Mouse (Mus musculus) megakaryocyte, embryonic 14.5 days (primary cell): Measurements from ENCODE around the gene Pth2. TPM values are rescaled to one million over a fixed set of nuclear protein-coding genes. Genes with fewer than 3 reads are reported as not detected.

Experiments used
- H3K27me3 ChIP-seq: replicated peaks from 2 replicates; pipeline ENCODE3; 2012; ENCODE audit warnings: inconsistent platforms
- H3K36me3 ChIP-seq: replicated peaks from 2 replicates; pipeline ENCODE3; 2012; ENCODE audit warnings: low read length, inconsistent platforms, mixed read lengths
- H3K4me1 ChIP-seq: 2 replicates; pipeline ENCODE4 v1.6.1; 2012; ENCODE audit warnings: inconsistent platforms
- H3K4me3 ChIP-seq: replicated peaks from 2 replicates; pipeline ENCODE3; 2012; ENCODE audit warnings: moderate library complexity, mild to moderate bottlenecking, inconsistent platforms
- H3K9me3 ChIP-seq: 2 replicates; pipeline ENCODE4 v1.6.1; 2012; ENCODE audit warnings: inconsistent platforms
- FLI1 ChIP-seq: IDR thresholded peaks from 2 replicates; pipeline ENCODE4 v1.6.1; 2012; ENCODE audit warnings: low read length, inconsistent platforms, mixed read lengths
- GATA1 ChIP-seq: IDR thresholded peaks from 3 replicates; pipeline ENCODE4 v1.6.1; 2012; ENCODE audit warnings: mixed read lengths, low read length, inconsistent platforms, borderline replicate concordance
- polyA plus RNA-seq: library from polyadenylated mRNA; stranded (reverse); fragments of >175 nt; gene quantifications from 2 replicates; pipeline ENCODE4 v1.2.3, GENCODE M21; 2012; ENCODE audit warnings: low replicate concordance; ENCODE audit not compliant: insufficient read depth

Pth2 gene
- polyA plus RNA-seq, 1 experiment, result not detected

DNA sequence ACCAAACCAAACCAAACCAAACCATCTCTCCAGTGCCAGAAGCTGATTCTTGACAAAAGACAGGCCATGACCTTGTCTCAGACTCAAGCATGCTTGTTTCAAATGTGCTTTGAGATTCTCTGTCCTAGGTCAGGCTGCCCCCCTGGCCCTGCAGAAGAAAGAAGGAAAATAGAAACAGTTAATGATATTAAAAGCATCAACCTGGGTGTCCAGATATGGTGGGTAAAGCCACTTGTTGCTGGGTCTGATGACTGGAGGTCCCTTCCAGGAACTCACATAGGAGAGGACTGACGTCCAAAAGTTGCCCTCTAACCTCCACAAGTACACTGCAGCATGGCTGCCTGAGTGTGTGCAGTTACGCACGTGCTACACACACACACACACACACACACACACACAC, 19.9 kb upstream of the Pth2 start:
- Histone ChIP-seq H3K27me3 (peaks cover 37% of the 10 kb centered on the region), H3K36me3 (peaks cover 48% of the 10 kb centered on the region)
- no peak for TF ChIP-seq FLI1
- no peak for TF ChIP-seq GATA1

DNA sequence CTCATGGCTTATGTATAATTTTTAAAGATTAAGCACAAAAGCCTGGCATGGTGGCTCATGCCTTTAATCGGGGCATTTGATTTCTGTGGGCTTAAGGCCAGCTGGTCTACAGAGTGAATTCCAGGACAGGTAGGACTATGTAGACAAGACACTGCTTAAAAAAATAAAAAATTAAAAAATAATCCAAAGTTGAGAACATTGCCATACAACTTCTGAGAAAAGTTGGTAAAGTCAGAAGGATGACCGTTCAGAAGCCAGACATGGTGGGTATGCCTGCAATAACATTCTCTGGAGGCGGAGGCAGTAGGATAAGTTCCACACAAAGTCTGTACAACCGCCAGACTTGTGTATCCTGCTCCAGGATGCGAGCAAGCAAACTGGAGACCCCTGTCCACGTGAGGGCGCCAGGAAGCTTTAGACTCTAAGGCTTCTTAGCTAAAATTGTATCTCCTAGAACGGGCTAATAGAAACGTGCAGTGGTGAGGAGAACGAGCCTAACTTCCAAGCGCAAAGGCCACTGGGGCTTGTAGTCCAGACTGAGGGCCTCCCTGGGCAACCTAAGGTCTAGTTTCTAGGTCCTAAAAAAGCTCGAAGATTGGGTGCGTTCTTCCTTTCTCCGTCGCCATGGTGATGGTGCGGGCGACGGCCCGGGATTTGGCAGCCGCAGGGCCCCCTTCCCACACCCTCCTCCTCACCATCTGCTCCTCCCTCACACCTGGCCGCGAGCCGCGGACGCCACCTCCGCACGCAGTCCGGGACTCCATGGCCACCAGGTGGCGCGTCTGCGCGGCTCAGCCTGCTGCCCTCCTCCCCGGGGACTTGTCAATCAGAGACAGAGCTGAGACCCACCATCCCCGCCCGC, 19.0 kb upstream of the Pth2 start:
- peaks cover 30% of the 10 kb centered on the region for H3K4me1 ChIP-seq
- peaks cover 41% of the 10 kb centered on the region for H3K36me3 ChIP-seq
- peaks cover 45% of the 10 kb centered on the region for H3K27me3 ChIP-seq
- H3K9me3 ChIP-seq, result 0 out of 2 replicates have a peak, but pooled peaks cover 2% of the 10 kb centered on the region
- TF ChIP-seq FLI1, result no peak
- H3K4me3 ChIP-seq, result peak overlapping the region; percentile 91

More for the DNA sequence above, 19.9 kb upstream of the Pth2 start:
- Histone ChIP-seq H3K4me1 (peaks cover 31% of the 10 kb centered on the region), H3K9me3 (no peaks in the 10 kb centered on the region), H3K4me3 (no peak overlapping the region)

DNA sequence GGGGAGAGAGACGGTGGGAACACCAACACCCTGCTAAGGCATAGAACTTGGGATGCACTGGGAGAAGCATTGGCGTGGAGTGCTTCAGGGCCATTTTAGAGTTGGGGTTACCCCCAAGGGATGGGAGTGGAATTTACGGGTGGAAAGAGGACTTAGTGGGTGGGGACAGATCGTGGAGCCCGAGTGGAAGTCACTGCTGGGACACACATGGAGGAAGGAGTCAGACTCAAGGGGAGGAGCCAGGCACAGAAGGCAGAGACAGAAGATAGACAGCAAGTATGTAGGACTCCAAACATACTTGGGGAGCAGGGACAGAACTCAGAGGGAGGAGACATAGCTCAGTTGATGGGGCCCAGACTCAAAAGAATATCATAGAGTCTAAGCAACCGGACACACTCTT, 18.2 kb upstream of the Pth2 start:
- H3K4me1 ChIP-seq, result peaks cover 33% of the 10 kb centered on the region
- TF ChIP-seq GATA1, result no peak
- no peak for TF ChIP-seq FLI1
- peak overlapping the region; percentile 91 for H3K4me3 ChIP-seq
- H3K36me3 ChIP-seq, result peaks cover 36% of the 10 kb centered on the region
- H3K27me3 ChIP-seq, result peaks cover 52% of the 10 kb centered on the region
- H3K9me3 ChIP-seq, result 0 out of 2 replicates have a peak, but pooled peaks cover 3% of the 10 kb centered on the region

DNA sequence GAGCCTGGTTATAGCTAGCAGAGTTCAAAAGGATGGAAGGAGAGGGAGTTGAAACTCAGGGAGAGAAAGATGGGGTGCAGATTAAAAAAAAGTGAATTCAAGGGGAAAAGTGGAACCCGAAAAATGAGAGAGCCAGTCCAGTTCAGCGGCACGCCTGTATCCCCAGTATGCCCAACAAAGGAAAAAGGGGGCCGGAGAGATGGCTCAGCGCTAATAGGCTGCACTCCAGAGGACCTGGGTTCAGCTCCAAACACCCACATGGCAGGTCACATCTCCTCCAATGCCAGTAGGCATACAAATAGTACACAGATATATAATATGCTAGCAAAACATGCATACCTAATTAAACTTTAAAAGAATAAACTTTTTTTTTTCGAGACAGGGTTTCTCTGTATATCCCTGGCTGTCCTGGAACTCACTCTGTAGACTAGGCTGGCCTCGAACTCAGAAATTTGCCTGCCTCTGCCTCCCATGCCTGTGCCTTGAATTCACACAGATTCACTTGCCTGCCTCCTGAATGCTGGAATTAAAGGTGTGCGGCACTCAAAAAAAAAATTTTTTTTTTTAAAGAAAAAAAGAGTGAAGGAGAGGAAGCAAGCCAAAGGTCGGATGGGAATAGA, 17.7 kb upstream of the Pth2 start:
- Histone ChIP-seq H3K9me3 (peaks cover 8% of the 10 kb centered on the region; the same call in 1 of the 2 replicates), H3K36me3 (peaks cover 30% of the 10 kb centered on the region), H3K4me1 (peaks cover 39% of the 10 kb centered on the region), H3K4me3 (no peak overlapping the region), H3K27me3 (peaks cover 58% of the 10 kb centered on the region)
- no peak for TF ChIP-seq FLI1
- no peak for TF ChIP-seq GATA1

DNA sequence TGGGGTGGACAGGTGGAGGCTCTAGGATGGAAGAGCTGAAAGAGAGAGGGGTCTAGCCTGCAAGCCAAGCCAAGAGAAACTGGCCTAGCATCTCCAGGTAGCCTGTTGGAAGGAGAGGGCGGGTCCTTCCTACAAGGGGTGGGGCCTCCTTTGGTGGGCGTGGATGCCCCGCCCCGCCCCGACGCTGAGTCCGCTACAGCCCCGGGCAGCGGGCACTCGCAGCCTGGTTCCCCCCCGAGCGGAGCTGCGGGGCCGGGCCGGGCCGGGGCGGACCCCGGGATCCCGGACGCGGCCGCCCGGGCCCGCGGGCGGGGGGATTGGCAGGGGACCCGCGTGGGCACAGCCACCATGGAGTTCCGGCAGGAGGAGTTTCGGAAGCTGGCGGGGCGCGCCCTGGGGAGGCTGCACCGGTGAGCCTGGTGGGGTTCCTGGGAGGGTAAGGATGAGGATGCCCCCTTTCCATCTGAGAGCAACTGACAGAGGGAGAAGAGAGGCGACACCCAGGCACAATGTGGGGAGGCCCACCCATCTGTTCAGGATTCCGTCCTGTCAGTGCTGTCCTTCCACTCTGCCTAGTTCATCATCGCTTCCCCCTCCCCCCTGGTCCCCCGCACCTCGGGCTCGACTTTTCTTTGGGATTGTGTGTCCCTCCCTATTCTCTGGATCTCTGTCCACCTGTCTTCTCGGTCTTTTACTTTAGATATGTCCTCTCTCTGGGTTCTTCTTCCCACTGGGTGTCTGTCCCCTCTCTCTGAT, 16.9 kb upstream of the Pth2 start, which contains the start of gene Slc17a7:
TSS of gene Slc17a7 (plus strand) at position 215 of the 756 bp plus-strand sequence.
- peaks cover 22% of the 10 kb centered on the region for H3K36me3 ChIP-seq

DNA sequence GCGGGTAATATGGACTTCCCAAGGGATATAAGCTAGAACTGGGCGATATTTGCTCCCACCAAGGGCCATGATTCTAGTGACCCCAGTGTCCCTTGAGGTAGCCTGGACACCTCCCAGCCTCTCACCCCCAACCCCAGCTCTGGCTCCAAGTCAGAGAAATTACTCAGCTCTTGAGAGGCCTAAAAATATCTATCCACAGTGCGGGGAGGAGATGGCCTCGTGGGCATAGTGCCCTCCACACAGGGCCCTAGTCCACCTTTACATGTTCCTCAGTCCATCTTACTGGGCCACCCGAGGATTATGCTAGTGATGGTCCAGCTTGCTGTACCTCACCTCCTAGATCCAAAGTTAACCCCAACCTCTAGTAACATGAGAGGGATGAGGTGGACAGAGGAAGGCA, 16.0 kb upstream of the Pth2 start:
- peaks cover 25% of the 10 kb centered on the region for H3K9me3 ChIP-seq
- TF ChIP-seq FLI1 (no peak), GATA1 (no peak)

More for the DNA sequence above, 16.9 kb upstream of the Pth2 start, which contains the start of gene Slc17a7:
- Histone ChIP-seq H3K27me3 (peaks cover 66% of the 10 kb centered on the region), H3K9me3 (peaks cover 16% of the 10 kb centered on the region), H3K4me1 (peaks cover 46% of the 10 kb centered on the region), H3K4me3 (peak within 1 kb of the TSS; percentile 88)
- TF ChIP-seq FLI1, result no peak
- no peak for TF ChIP-seq GATA1

DNA sequence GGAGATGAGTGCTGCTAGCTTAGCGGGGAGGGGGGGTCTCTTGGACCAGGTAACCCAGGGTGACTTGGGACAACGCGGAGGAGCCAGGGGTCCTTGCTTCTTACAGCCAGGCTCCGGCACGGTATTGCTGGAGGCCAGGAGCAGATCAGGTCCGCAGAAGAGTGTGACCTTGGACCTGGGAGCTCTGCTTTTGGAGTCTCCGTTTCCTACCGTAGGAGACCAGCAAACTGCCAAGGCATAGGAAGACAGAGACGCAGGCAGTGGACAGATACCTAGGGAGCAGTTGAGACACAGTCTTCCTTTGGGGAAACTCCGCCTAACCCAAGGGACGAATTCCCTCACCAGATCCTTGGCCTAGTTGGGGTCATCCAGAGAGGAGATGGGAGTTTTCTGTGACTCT, 15.1 kb upstream of the Pth2 start:
- H3K27me3 ChIP-seq, result peaks cover 83% of the 10 kb centered on the region
- TF ChIP-seq FLI1, result no peak
- TF ChIP-seq GATA1, result no peak
- H3K4me3 ChIP-seq, result no peak overlapping the region
- peaks cover 46% of the 10 kb centered on the region for H3K4me1 ChIP-seq
- peaks cover 8% of the 10 kb centered on the region for H3K36me3 ChIP-seq
- peaks cover 34% of the 10 kb centered on the region for H3K9me3 ChIP-seq

More for the DNA sequence above, 16.0 kb upstream of the Pth2 start:
- peaks cover 17% of the 10 kb centered on the region for H3K36me3 ChIP-seq
- H3K4me1 ChIP-seq, result peaks cover 46% of the 10 kb centered on the region
- peaks cover 74% of the 10 kb centered on the region for H3K27me3 ChIP-seq
- H3K4me3 ChIP-seq, result peak overlapping the region; percentile 44

DNA sequence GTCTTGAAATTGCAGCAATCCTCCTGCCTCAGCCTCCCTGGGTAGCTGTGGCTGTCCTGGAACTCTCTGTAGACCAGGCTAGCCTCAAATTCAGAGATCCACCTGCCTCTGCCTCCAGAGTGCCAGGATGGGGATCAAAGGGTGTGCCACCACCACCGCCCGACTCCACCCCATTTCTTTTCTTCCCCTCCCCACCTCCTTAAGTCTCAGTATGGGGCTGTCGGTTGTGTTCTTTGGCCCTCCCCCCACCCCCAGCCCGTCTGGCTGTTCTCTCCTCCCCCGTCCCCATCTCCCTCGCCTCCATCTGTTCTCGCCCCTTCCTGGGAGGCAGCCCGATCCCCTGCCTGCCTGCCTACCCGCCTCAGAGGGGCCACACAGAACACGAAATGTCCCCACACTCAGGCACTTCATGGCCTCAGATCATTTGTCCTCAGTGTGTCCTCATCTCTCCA, 13.8 kb upstream of the Pth2 start:
- Histone ChIP-seq H3K9me3 (peaks cover 44% of the 10 kb centered on the region), H3K27me3 (peaks cover 95% of the 10 kb centered on the region), H3K36me3 (peaks cover 4% of the 10 kb centered on the region), H3K4me3 (no peak overlapping the region), H3K4me1 (peaks cover 41% of the 10 kb centered on the region)
- TF ChIP-seq GATA1, result no peak
- TF ChIP-seq FLI1, result no peak

DNA sequence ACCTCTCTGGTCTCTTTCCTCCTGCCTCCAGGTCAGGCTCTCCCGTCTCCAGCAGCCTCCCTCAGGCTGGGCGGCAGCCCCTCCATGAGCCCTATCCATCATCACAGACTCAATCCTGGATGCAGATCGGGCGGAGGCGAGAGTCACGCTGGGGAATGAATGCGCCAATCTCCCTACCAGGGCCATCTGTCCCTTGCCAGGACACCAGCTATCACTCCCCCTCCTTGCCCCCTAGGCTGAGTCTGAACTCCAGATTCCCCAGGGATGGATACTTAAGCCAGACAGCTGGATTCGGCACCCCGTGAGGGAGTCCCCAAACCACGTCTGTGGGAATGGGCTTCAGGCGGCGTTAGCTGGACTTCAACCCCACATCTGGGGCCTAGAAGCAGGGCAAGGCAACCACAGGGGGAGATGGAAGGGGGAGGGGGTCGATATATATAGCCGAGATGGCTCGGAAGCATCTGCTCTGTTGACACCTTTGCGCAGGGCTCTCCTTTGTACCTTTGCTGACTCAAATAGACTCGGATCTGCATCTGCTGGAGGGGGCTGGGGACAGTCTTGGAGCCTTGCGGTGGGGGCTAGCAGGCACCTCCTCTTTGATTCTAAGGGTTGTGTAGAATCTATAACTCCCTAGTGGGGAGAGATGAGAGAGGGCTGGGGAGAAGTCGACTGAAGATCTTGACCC, 12.9 kb upstream of the Pth2 start:
- Histone ChIP-seq H3K4me1 (peaks cover 32% of the 10 kb centered on the region), H3K36me3 (peaks cover 4% of the 10 kb centered on the region), H3K4me3 (no peak overlapping the region), H3K9me3 (peaks cover 54% of the 10 kb centered on the region), H3K27me3 (peaks cover 98% of the 10 kb centered on the region)
- TF ChIP-seq FLI1 (no peak), GATA1 (no peak)
